ENCODE assay signal across 28 mouse cellular contexts in the genomic region with DNA sequence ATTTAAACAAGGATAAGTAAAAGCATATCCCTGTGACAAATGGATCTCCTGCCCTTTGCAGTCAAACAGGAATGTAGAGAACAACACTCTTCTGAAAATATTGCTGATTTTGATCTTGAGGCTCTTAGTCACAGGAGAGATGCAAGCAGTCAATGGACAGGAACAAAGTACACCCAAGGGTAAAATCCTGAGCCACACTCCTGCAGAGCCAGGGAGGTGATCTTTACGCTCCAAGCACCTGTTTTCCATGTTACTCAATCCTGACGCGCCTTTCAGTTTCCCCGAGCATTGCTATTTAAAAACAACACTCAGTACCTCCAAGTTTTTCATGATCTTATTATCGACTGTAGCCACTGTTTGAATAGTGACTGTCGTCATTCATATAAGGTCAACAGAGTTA. TPM values are rescaled to one million over a fixed set of nuclear protein-coding genes. Genes with fewer than 3 reads are reported as not detected.
DNase-seq lines count a peak whose midpoint lies in the region; ATAC-seq and TF ChIP-seq lines count a peak whose summit lies in the region.
"Had no signal": no experiment of that assay in that cellular context is flagged by ENCODE, and none has a peak within 500 bp of the region (broad histone marks: within the 10 kb centered on the region; RNA-seq: fewer than 3 reads in every experiment).

No protein-coding gene starts in this region.

- no peak for TF ChIP-seq CTCF in cerebellum, adult 2 months (IDR thresholded peaks at IDR 0.05; ENCODE audit: borderline replicate concordance, insufficient read depth, low read depth, low read length)

- no peaks in the 10 kb centered on the region for H3K36me3 ChIP-seq in intestine, embryonic 15.5 days
- H3K36me3 ChIP-seq in kidney, embryonic 15.5 days = peaks cover 12% of the 10 kb centered on the region
- H3K36me3 ChIP-seq in embryonic facial prominence, embryonic 10.5 days (replicated peaks) = peaks cover 15% of the 10 kb centered on the region

- H3K9me3 ChIP-seq in intestine, embryonic 15.5 days = no peaks in the 10 kb centered on the region
- no peaks in the 10 kb centered on the region for H3K9me3 ChIP-seq in kidney, embryonic 15.5 days (replicated peaks)
- no peaks in the 10 kb centered on the region for H3K9me3 ChIP-seq in embryonic facial prominence, embryonic 10.5 days
- H3K9me3 ChIP-seq: embryonic facial prominence, embryonic 15.5 days; forebrain, embryonic 15.5 days; G1E; heart, embryonic 10.5 days; hindbrain, embryonic 10.5 days; limb, embryonic 15.5 days had no signal

- H3K4me2 ChIP-seq in intestine, embryonic 15.5 days (replicated peaks) = no peak overlapping the region
- no peak overlapping the region for H3K4me2 ChIP-seq in kidney, embryonic 15.5 days
- H3K4me2 ChIP-seq: embryonic facial prominence, embryonic 15.5 days; forebrain, embryonic 15.5 days; limb, embryonic 15.5 days had no signal

- peak; percentile 67 for ATAC-seq in intestine, embryonic 15.5 days
- peak; percentile 64; the same call in 1 of the 2 replicates for ATAC-seq in kidney, embryonic 15.5 days (replicated peaks; ENCODE audit: low FRiP score)
- ATAC-seq: activated CD4-positive, CD25-positive, alpha-beta regulatory T cell, adult 4 months; forebrain, embryonic 15.5 days; hindbrain, postnatal 0 days; lung, postnatal 0 days; midbrain, embryonic 16.5 days had no signal

- peak; percentile 55 for DNase-seq in kidney, adult 11 months
- peak; percentile 51 to 76 for DNase-seq in kidney, postnatal 36 days
- no peak for DNase-seq in cerebellum, adult 11-12 months
- DNase-seq in cerebellum, adult 2 months = no peak
- DNase-seq in embryonic facial prominence, embryonic 10.5 days (ENCODE audit: low spot score) = no peak
- DNase-seq: adrenal gland, adult 8-10 months; B cell, adult 2 months; cerebellum, adult 8-10 months; gastrocnemius, postnatal 36 days; left cerebral cortex, postnatal 4 days; right cerebral cortex, postnatal 4 days; thymus, adult 2 months; thymus, postnatal 4 days had no signal

- no peaks in the 10 kb centered on the region for H3K27me3 ChIP-seq in intestine, embryonic 15.5 days (replicated peaks)
- no peaks in the 10 kb centered on the region for H3K27me3 ChIP-seq in kidney, embryonic 15.5 days
- no peaks in the 10 kb centered on the region for H3K27me3 ChIP-seq in cerebellum, adult 2 months (ENCODE audit: control insufficient read depth, insufficient read depth, low read length)
- H3K27me3 ChIP-seq in embryonic facial prominence, embryonic 10.5 days (replicated peaks; ENCODE audit: low read depth, poor library complexity, severe bottlenecking) = no peaks in the 10 kb centered on the region
- H3K27me3 ChIP-seq: CH12.LX; embryonic facial prominence, embryonic 15.5 days; forebrain, embryonic 15.5 days; limb, embryonic 15.5 days had no signal

- no peaks in the 10 kb centered on the region for H3K4me1 ChIP-seq in intestine, embryonic 15.5 days (replicated peaks)
- H3K4me1 ChIP-seq in kidney, embryonic 15.5 days = peaks cover 17% of the 10 kb centered on the region
- no peaks in the 10 kb centered on the region for H3K4me1 ChIP-seq in cerebellum, adult 2 months (ENCODE audit: control insufficient read depth, insufficient read depth, low read length)
- peaks cover 24% of the 10 kb centered on the region for H3K4me1 ChIP-seq in embryonic facial prominence, embryonic 10.5 days
- H3K4me1 ChIP-seq: forebrain, embryonic 15.5 days had no signal

- H3K9ac ChIP-seq in intestine, embryonic 15.5 days = no peak overlapping the region
- H3K9ac ChIP-seq in kidney, embryonic 15.5 days = no peak overlapping the region
- H3K9ac ChIP-seq: embryonic facial prominence, embryonic 15.5 days; forebrain, embryonic 15.5 days; limb, embryonic 15.5 days had no signal

- WGBS in intestine, embryonic 15.5 days = 60% methylated on average over 6 of the region's 6 CpGs
- WGBS in kidney, embryonic 15.5 days = 31% methylated on average over 6 of the region's 6 CpGs
- 84% methylated on average over 6 of the region's 6 CpGs for WGBS in cerebellum, adult 2 months
- 77% methylated on average over 6 of the region's 6 CpGs for WGBS in embryonic facial prominence, embryonic 10.5 days

- no peak overlapping the region for H3K27ac ChIP-seq in intestine, embryonic 15.5 days
- peak overlapping the region; percentile 68 for H3K27ac ChIP-seq in kidney, embryonic 15.5 days
- H3K27ac ChIP-seq in cerebellum, adult 2 months (ENCODE audit: insufficient read depth, low read length) = no peak overlapping the region
- no peak overlapping the region for H3K27ac ChIP-seq in embryonic facial prominence, embryonic 10.5 days (replicated peaks)
- H3K27ac ChIP-seq: embryonic facial prominence, embryonic 15.5 days; forebrain, embryonic 15.5 days; heart, embryonic 10.5 days; hindbrain, embryonic 10.5 days; hindbrain, postnatal 0 days; left cerebral cortex, adult 2 months; limb, embryonic 15.5 days; macrophage had no signal

- no peak overlapping the region for H3K4me3 ChIP-seq in intestine, embryonic 15.5 days (replicated peaks)
- no peak overlapping the region for H3K4me3 ChIP-seq in kidney, embryonic 15.5 days (replicated peaks)
- no peak overlapping the region for H3K4me3 ChIP-seq in cerebellum, adult 2 months (replicated peaks; ENCODE audit: insufficient read depth, low read depth, low read length)
- H3K4me3 ChIP-seq in embryonic facial prominence, embryonic 10.5 days = no peak overlapping the region
- H3K4me3 ChIP-seq: embryonic facial prominence, embryonic 15.5 days; forebrain, embryonic 15.5 days; heart, embryonic 10.5 days; hindbrain, embryonic 10.5 days; left cerebral cortex, adult 2 months; limb, embryonic 15.5 days had no signal

- no peak for TF ChIP-seq POLR2A in cerebellum, adult 2 months (IDR thresholded peaks at IDR 0.05; ENCODE audit: borderline replicate concordance, insufficient read depth, low read length)

RNA-seq across cellular contexts. Expression of a gene that starts 23.2 kb away (rescaled TPM):
- 150 TPM in 2 replicates for polyA plus RNA-seq in intestine, embryonic 15.5 days (2015; fragmentation: Nextera tagmentation; extraction: Ambion mirVana)
- 154 and 159 TPM in 2 replicates for polyA plus RNA-seq in kidney, embryonic 15.5 days (2015; fragmentation: Nextera tagmentation; extraction: Ambion mirVana)
- 70.0 and 70.5 TPM in 2 replicates for polyA plus RNA-seq in cerebellum, adult 2 months (2012; rRNA removed)
- polyA plus RNA-seq in embryonic facial prominence, embryonic 10.5 days (2016; fragmentation: Nextera tagmentation; extraction: Ambion mirVana) = 161 and 164 TPM in 2 replicates

Comparison
In these comparisons a context has a peak if more than half of its experiments do, and no peak if none do; other contexts are left out.
1. DNase-seq: peak in kidney, adult 11 months (single experiment) and kidney, postnatal 36 days (2 of 2); none in cerebellum, adult 11-12 months (single experiment), cerebellum, adult 2 months (0 of 2) and embryonic facial prominence, embryonic 10.5 days (single experiment).